Mouse (Mus musculus) fibroblast of lung, adult 2 months (primary cell): ENCODE results near the gene 2810408A11Rik.

Source experiments
- DNase-seq: peaks from one replicate; pipeline ENCODE4 v3.0.0-alpha.2; 2011; ENCODE audit warnings: low read depth

The 2810408A11Rik gene

DNA sequence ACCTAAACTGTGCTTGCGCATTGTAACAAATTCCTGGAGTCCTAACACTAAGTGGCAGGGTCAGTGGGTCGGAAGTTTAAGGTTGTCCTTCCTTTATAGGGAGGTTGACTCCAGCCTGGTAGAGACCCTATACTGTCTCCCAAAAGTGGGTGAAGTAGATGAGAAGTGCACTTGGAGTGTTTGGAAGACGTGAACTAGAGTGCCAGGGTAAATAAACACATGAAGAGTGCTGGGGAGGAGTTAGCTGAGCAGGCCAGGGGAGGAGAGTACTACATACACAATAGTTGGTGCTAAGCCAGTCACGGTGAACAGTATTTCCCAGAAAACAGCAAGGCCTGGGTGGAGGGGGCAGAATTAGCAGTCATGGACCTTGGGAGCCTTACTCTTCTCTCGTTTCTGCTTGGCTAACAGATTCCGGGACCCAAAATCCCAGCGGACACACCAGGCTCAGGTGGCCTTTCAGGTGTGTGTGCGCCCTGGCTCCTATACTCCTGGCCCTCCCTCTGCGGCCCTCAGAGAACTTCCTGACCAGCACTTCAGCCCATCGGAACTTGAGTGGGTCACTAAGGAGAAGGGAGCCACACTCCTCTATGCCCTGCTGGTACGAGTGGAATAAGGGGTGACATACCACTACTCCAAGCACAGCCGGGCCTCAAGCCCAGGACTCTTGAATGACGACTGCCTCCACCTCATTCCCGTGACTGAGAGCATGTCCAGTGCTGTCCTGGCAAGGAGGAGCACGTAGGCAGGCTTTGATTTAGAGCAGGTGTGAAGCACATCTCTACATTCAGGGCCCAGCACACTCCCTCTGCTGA lies 12.1 kb upstream of the 2810408A11Rik start:
- DNase-seq = no peak

- DNase-seq = no peak
These were observed 10.9 kb upstream of the 2810408A11Rik start for GRCm38 (mm10) chr11:69911701-69912100.

DNA sequence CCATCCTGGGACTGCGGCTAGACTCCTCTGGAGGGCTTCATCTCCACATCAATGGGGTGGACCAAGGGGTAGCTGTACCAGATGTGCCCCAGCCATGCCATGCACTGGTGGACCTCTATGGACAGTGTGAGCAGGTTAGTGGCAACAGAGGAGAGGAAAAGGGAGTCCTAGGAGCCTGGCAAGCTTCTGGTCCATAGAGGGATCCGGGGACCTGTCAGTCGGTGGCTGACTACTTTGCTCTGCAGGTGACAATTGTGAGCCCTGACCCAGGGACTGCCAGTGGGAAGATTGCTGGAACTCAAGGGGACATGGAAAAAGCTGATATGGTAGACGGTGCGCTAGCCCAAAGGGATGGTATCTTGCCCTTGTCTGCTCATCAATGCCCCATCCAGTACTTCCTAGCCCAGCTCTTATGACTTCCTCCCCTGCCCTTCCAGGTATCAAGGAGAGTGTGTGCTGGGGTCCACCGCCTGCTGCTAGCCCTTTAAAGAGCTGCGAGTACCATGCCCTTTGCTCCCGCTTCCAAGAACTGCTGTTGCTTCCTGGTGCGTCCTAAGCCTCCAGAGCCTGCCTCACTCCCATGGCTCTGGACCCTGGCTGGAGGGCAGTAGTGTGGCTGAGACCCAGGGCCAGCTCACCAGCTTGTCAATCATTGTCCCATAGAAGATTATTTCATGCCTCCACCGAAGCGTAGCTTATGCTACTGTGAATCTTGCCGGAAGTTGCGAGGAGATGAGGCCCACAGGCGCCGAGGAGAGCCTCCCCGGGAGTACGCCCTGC lies 10.2 kb upstream of the 2810408A11Rik start:
- DNase-seq = no peak

- no peak for DNase-seq
These were observed 9.4 kb upstream of the 2810408A11Rik start for GRCm38 (mm10) chr11:69910177-69910576.

DNA sequence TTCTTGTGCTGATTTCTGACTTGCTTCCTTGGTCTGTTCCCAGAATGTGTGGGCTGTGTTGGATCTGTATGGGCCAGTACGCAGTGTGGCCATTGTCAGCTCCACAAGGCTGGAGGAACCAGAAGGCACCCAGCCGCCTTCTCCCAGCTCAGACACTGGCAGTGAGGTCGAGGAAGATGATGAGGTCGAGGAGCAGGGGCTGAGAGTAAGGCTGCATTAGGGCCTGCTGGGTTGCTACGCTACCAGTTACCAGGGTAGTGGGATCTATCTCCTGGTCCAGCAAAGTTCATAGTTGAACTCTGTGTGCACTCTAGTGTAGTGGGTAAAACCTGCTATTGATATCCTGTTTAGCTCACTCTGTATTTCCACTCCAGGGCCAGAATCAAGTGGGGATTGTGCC lies 8.4 kb upstream of the 2810408A11Rik start:
- DNase-seq = no peak

- no peak for DNase-seq
These were observed 7.9 kb upstream of the 2810408A11Rik start for GRCm38 (mm10) chr11:69908645-69909044.

- no peak for DNase-seq
These were observed 3.5 kb upstream of the 2810408A11Rik start for GRCm38 (mm10) chr11:69904311-69904710.

DNA sequence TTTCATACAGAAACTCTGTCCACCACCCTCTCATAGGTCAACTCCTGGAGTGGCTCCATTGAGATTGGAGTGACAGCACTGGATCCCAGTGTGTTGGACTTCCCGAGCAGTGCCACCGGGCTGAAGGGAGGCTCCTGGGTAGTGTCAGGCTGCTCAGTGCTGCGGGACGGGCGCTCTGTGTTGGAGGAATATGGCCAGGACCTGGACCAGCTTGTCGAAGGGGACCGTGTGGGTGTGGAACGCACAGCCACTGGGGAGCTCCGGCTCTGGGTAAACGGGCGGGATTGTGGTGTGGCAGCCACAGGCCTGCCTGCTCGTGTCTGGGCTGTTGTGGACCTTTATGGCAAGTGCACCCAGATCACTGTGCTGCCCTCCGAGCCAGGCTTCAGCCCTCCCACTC lies 2.2 kb upstream of the 2810408A11Rik start:
- no peak for DNase-seq

- no peak for DNase-seq
These were observed 1.2 kb upstream of the 2810408A11Rik start for GRCm38 (mm10) chr11:69901993-69902392.

- DNase-seq = peak; percentile 94
These were observed 639 bp upstream of the 2810408A11Rik start for GRCm38 (mm10) chr11:69901406-69901846.

- no peak for DNase-seq
These were observed 917 bp downstream of the 2810408A11Rik start for GRCm38 (mm10) chr11:69899870-69900269.

GRCm38 (mm10) chr11:69895291-69895690 lies 5.5 kb downstream of the 2810408A11Rik start, which contains the start of gene Acap1:
Gene Acap1, minus strand, starts transcription at chr11:69895539.
- DNase-seq = no peak

- no peak for DNase-seq
These were observed 6.1 kb downstream of the 2810408A11Rik start for GRCm38 (mm10) chr11:69894671-69895070.

GRCm38 (mm10) chr11:69891482-69891881 lies 9.3 kb downstream of the 2810408A11Rik start:
- no peak for DNase-seq

DNA sequence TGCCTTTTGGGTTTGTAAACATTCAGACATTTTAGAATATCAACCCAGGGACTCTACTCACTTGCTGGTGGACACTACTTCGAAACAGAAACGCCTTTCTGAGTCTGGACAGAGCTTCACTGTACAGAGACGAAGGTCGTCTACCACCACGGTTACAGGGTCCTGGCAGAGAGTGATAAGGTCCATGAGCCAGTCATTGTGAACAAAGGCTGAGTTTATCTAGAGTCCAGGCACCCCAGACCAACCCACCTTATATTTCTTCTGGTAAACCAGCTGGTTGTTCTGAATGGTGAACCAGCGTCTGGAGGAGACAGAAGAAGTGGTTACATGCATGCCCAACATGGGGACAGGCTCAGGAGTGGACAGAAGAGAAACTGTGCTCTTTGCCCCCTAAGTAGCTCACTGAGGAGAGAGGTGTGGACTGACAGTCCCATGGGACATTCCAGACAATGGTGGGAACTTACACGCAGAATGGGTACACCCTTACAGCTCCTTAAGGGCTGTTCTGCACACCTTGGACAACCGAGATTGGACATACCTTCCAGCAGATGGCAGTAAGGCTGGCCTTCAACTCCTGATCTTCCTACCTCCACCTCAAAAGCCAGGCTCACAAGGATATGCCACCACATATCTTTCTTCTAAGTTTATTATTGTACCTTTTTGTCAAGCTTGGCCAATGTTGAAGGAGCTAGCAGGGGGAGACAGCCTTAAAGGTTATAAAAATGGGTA lies 13.7 kb downstream of the 2810408A11Rik start:
- no peak for DNase-seq

GRCm38 (mm10) chr11:69884663-69885062 lies 16.1 kb downstream of the 2810408A11Rik start:
- no peak for DNase-seq

GRCm38 (mm10) chr11:69884240-69884639 lies 16.5 kb downstream of the 2810408A11Rik start:
- no peak for DNase-seq

- DNase-seq = no peak
These were observed 17.1 kb downstream of the 2810408A11Rik start for GRCm38 (mm10) chr11:69883527-69884151.

- no peak for DNase-seq
These were observed 17.7 kb downstream of the 2810408A11Rik start for GRCm38 (mm10) chr11:69883066-69883465.

GRCm38 (mm10) chr11:69881787-69882670 lies 18.8 kb downstream of the 2810408A11Rik start:
- no peak for DNase-seq
